Comparison of ENCODE assay signal across 8 mouse cellular contexts in genomic region chr1:55130190-55130916, GRCm38 (mm10). TPM values are rescaled to one million over a fixed set of nuclear protein-coding genes. Genes with fewer than 3 reads are reported as not detected.
A peak's percentile ranks its signal among the peaks of the same experiment; 100 is the strongest.
DNase-seq lines count a peak whose midpoint lies in the region; ATAC-seq and TF ChIP-seq lines count a peak whose summit lies in the region.

No protein-coding gene starts in this region.

- peak overlapping the region; percentile 99 for H3K9ac ChIP-seq in heart, embryonic 11.5 days (ENCODE audit: low read depth, low read length)
- peak overlapping the region; percentile 69; the same call in 1 of the 2 replicates for H3K9ac ChIP-seq in ES-E14 (ENCODE audit: insufficient read depth, low read depth, low read length, poor library complexity, severe bottlenecking)
- H3K9ac ChIP-seq in forebrain, embryonic 14.5 days (ENCODE audit: low read length), result peak overlapping the region; percentile 99
- H3K9ac ChIP-seq in liver, embryonic 15.5 days, result peak overlapping the region; percentile 54

- peak overlapping the region; percentile 80 for H3K4me2 ChIP-seq in heart, embryonic 11.5 days
- H3K4me2 ChIP-seq in forebrain, embryonic 14.5 days (ENCODE audit: low read length), result peak overlapping the region; percentile 76
- peak overlapping the region; percentile 82 for H3K4me2 ChIP-seq in liver, embryonic 15.5 days

- DNase-seq in heart, postnatal 4 days, result no peak
- DNase-seq in ES-E14 (ENCODE audit: low read depth, low spot score), result no peak
- no peak for DNase-seq in forebrain, embryonic 14.5 days (ENCODE audit: low spot score)
- DNase-seq in frontal cortex, postnatal 25 days (ENCODE audit: low spot score in 2 of 2), result no peak
- no peak for DNase-seq in testis, postnatal 10 days (ENCODE audit: low spot score)
- DNase-seq in thymus, postnatal 14 days, result no peak

- in situ Hi-C loops in ES-E14 (cut with MboI; ENCODE audit: low sequenced_read_pairs in 2 of 2, unreplicated experiment in 2 of 2), result no loop called here

- peak overlapping the region; percentile 98 for H3K4me3 ChIP-seq in heart, embryonic 11.5 days (ENCODE audit: low read depth, low read length)
- peak overlapping the region; percentile 87 to 96 for H3K4me3 ChIP-seq in ES-E14 (ENCODE audit: insufficient read depth in 1 of 2, low read depth in 1 of 2, low read length in 2 of 2, poor library complexity in 1 of 2, severe bottlenecking in 1 of 2)
- peak overlapping the region; percentile 93 for H3K4me3 ChIP-seq in forebrain, embryonic 14.5 days (ENCODE audit: low read depth, low read length)
- H3K4me3 ChIP-seq in liver, embryonic 15.5 days (replicated peaks), result peak overlapping the region; percentile 100

- 59% methylated on average over 10 of the region's 10 CpGs for WGBS in heart, embryonic 11.5 days (ENCODE audit: insufficient replicate concordance)
- WGBS in forebrain, embryonic 14.5 days, result 73% methylated on average over 10 of the region's 10 CpGs
- WGBS in liver, embryonic 15.5 days (ENCODE audit: insufficient replicate concordance), result 48% methylated on average over 10 of the region's 10 CpGs

- H3K36me3 ChIP-seq in heart, embryonic 11.5 days (ENCODE audit: control insufficient read depth, insufficient read depth, low read length), result no peaks in the 10 kb centered on the region
- H3K36me3 ChIP-seq in ES-E14 (ENCODE audit: control insufficient read depth, insufficient read depth, low read length, poor library complexity, severe bottlenecking), result no peaks in the 10 kb centered on the region
- no peaks in the 10 kb centered on the region for H3K36me3 ChIP-seq in forebrain, embryonic 14.5 days (ENCODE audit: control insufficient read depth, insufficient read depth, low read length)
- peaks cover 4% of the 10 kb centered on the region; the same call in 1 of the 2 replicates for H3K36me3 ChIP-seq in liver, embryonic 15.5 days (replicated peaks)

- ATAC-seq in heart, embryonic 11.5 days (replicated peaks; ENCODE audit: insufficient number of reproducible peaks, low FRiP score, low TSS enrichment), result no peak
- ATAC-seq in forebrain, embryonic 14.5 days, result no peak
- ATAC-seq in liver, embryonic 15.5 days (ENCODE audit: insufficient read depth), result no peak

- peak overlapping the region; percentile 99 for H3K27ac ChIP-seq in heart, embryonic 11.5 days (ENCODE audit: low read depth, low read length)
- H3K27ac ChIP-seq in ES-E14 (ENCODE audit: insufficient read depth, low read depth, low read length, poor library complexity, severe bottlenecking), result peak overlapping the region; percentile 74; the same call in 1 of the 2 replicates
- H3K27ac ChIP-seq in forebrain, embryonic 14.5 days (ENCODE audit: low read depth, low read length), result peak overlapping the region; percentile 97
- H3K27ac ChIP-seq in liver, embryonic 15.5 days (replicated peaks), result peak overlapping the region; percentile 97

- H3K4me1 ChIP-seq in heart, embryonic 11.5 days (ENCODE audit: control insufficient read depth, insufficient read depth, low read length), result no peaks in the 10 kb centered on the region
- peaks cover 8 to 10% of the 10 kb centered on the region in 2 experiments for H3K4me1 ChIP-seq in ES-E14 (ENCODE audit: control insufficient read depth in 2 of 2, insufficient read depth in 2 of 2, low read length in 2 of 2, poor library complexity in 1 of 2)
- H3K4me1 ChIP-seq in forebrain, embryonic 14.5 days (ENCODE audit: control insufficient read depth, insufficient read depth, low read length), result peaks cover 13% of the 10 kb centered on the region
- H3K4me1 ChIP-seq in liver, embryonic 15.5 days (replicated peaks), result peaks cover 30% of the 10 kb centered on the region

- H3K27me3 ChIP-seq in heart, embryonic 11.5 days (ENCODE audit: control insufficient read depth, insufficient read depth, low read length), result no peaks in the 10 kb centered on the region
- no peaks in the 10 kb centered on the region for H3K27me3 ChIP-seq in forebrain, embryonic 14.5 days (replicated peaks; ENCODE audit: control insufficient read depth, insufficient read depth, low read length)
- no peaks in the 10 kb centered on the region for H3K27me3 ChIP-seq in liver, embryonic 15.5 days

- H3K9me3 ChIP-seq in heart, embryonic 11.5 days (replicated peaks; ENCODE audit: control insufficient read depth, low read length), result no peaks in the 10 kb centered on the region
- no peaks in the 10 kb centered on the region for H3K9me3 ChIP-seq in ES-E14 (ENCODE audit: control insufficient read depth, insufficient read depth, low read depth, low read length)
- H3K9me3 ChIP-seq in forebrain, embryonic 14.5 days (replicated peaks; ENCODE audit: control insufficient read depth, low read length), result no peaks in the 10 kb centered on the region
- H3K9me3 ChIP-seq in liver, embryonic 15.5 days (replicated peaks), result no peaks in the 10 kb centered on the region

TF ChIP-seq in ES-E14, 5 proteins besides CTCF, POLR2A, EP300 and RAD21:
- TF ChIP-seq HCFC1 (IDR thresholded peaks at IDR 0.05; ENCODE audit: borderline replicate concordance, insufficient read depth, low read length), result no peak
- no peak for TF ChIP-seq MAFK (IDR thresholded peaks at IDR 0.05; ENCODE audit: insufficient read depth, low read depth, low read length)
- TF ChIP-seq ZNF384 (IDR thresholded peaks at IDR 0.05; ENCODE audit: low read depth, low read length), result no peak
- TF ChIP-seq ZC3H11A (IDR thresholded peaks at IDR 0.05; ENCODE audit: borderline replicate concordance, low read depth, low read length), result no peak
- no peak for TF ChIP-seq CHD2 (IDR thresholded peaks at IDR 0.05; ENCODE audit: low read depth, low read length)

RNA-seq across cellular contexts. Expression of gene Mob4, which starts 0.7 kb away (rescaled TPM):
- polyA plus RNA-seq in heart, embryonic 11.5 days (2014; fragmentation: Nextera tagmentation; extraction: Ambion mirVana), result 119 and 120 TPM in 2 replicates
- 10 to 100 TPM; 45.8 to 48.8 TPM for total RNA-seq in heart, postnatal 4 days (2021)
- total RNA-seq in ES-E14 (2012; rRNA removed), result 27.1 and 37.0 TPM in 2 replicates
- 173 and 187 TPM in 2 replicates for polyA plus RNA-seq in forebrain, embryonic 14.5 days (2014; fragmentation: Nextera tagmentation; extraction: Ambion mirVana)
- 37.6 and 38.2 TPM in 2 replicates for polyA plus RNA-seq in liver, embryonic 15.5 days (2015; fragmentation: Nextera tagmentation; extraction: Ambion mirVana)

RNA-seq across cellular contexts. Expression of gene Hspd1, which starts 42.3 kb away (rescaled TPM):
- polyA plus RNA-seq in heart, embryonic 11.5 days (2014; fragmentation: Nextera tagmentation; extraction: Ambion mirVana), result 452 and 498 TPM in 2 replicates
- 100 to 1,000 TPM; 363 to 379 TPM for total RNA-seq in heart, postnatal 4 days (2021)
- total RNA-seq in ES-E14 (2012; rRNA removed), result 591 and 762 TPM in 2 replicates
- polyA plus RNA-seq in forebrain, embryonic 14.5 days (2014; fragmentation: Nextera tagmentation; extraction: Ambion mirVana), result 240 and 246 TPM in 2 replicates
- 245 and 256 TPM in 2 replicates for polyA plus RNA-seq in liver, embryonic 15.5 days (2015; fragmentation: Nextera tagmentation; extraction: Ambion mirVana)

RNA-seq across cellular contexts. Expression of gene Hspe1, which starts 42.4 kb away (rescaled TPM):
- 428 and 433 TPM in 2 replicates for polyA plus RNA-seq in heart, embryonic 11.5 days (2014; fragmentation: Nextera tagmentation; extraction: Ambion mirVana)
- 100 to 1,000 TPM; 142 to 148 TPM for total RNA-seq in heart, postnatal 4 days (2021)
- total RNA-seq in ES-E14 (2012; rRNA removed), result 592 and 697 TPM in 2 replicates
- polyA plus RNA-seq in forebrain, embryonic 14.5 days (2014; fragmentation: Nextera tagmentation; extraction: Ambion mirVana), result 257 and 283 TPM in 2 replicates
- polyA plus RNA-seq in liver, embryonic 15.5 days (2015; fragmentation: Nextera tagmentation; extraction: Ambion mirVana), result 233 and 311 TPM in 2 replicates
